Mouse (Mus musculus): ENCODE measurements around the gene Pla2g4e.

Gene Pla2g4e

GRCm38 (mm10) chr2:120157606-120158005 lies 87.5 kb downstream of the Pla2g4e start:
- DNase-seq (ENCODE audit: low read depth, low spot score) = no peak

GRCm38 (mm10) chr2:120154361-120154894 lies 90.7 kb downstream of the Pla2g4e start, which contains the start of gene Ehd4:
TSS of gene Ehd4 (minus strand) at chr2:120154606.
- DNase-seq (ENCODE audit: low read depth, low spot score) = peak; percentile 88

- DNase-seq (ENCODE audit: low read depth, low spot score) = no peak
These were observed 91.4 kb downstream of the Pla2g4e start for GRCm38 (mm10) chr2:120153586-120154360.

GRCm38 (mm10) chr2:120150571-120150970 lies 94.6 kb downstream of the Pla2g4e start:
- DNase-seq (ENCODE audit: low read depth, low spot score) = no peak

DNA sequence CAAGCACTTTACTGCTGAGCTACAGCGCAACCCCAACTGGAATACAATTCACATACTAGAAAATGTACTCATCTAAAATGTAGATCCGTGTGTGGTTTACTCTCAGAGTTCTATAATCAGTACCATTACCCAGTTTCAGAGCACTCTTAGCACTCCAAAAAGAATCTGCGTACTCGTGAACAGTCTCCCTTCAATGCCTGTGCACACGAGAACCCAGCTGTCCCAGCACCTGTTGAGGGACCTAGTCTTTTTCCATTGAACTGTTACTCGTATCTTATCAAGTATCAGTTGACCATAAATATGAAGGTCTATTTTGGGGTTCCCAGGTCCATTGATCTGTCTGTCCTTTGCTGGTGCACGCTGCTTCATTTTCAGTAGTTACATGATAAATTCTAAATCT lies 95.5 kb downstream of the Pla2g4e start:
- DNase-seq (ENCODE audit: low read depth, low spot score) = no peak

DNA sequence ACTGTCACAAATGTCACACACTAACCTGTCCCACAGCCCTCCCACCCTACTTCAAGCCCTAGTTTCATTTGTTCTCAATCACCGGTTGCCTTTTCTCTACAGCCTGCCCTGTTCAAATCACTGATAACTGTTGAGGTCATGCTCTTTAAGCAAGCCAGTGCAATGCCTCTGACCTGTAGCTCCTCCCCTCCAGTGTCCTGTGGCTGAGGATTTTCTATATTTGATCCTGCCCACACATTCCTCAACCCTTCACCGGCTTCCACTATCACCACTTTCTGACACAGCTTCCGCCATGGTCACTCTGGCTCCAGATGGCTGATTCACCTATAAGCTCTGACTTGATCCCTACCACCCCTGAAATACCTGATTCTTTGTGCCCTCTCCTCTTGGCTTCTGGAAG lies 97.1 kb downstream of the Pla2g4e start:
- DNase-seq (ENCODE audit: low read depth, low spot score) = no peak

GRCm38 (mm10) chr2:120147364-120147763 lies 97.8 kb downstream of the Pla2g4e start:
- DNase-seq (ENCODE audit: low read depth, low spot score) = no peak

DNA sequence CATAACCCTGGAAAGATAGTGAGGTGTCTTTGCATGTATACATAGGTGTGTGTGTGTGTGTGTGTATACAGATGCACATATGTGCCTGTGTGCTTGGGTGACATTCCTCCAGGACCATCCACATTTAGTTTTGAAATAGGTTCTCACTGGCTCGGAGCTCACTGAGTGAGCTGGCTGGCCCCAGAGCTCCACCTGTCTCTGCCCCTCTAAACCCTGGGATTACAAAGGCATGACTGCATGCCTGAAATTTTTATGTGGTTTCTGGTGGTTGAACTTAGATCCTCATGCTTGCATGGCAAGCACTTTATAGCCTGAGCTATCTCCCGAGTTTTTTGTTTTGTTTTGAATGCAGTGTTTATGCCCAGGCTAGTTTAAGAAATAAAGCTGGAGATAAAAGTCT lies 98.6 kb downstream of the Pla2g4e start:
- DNase-seq (ENCODE audit: low read depth, low spot score) = no peak

DNA sequence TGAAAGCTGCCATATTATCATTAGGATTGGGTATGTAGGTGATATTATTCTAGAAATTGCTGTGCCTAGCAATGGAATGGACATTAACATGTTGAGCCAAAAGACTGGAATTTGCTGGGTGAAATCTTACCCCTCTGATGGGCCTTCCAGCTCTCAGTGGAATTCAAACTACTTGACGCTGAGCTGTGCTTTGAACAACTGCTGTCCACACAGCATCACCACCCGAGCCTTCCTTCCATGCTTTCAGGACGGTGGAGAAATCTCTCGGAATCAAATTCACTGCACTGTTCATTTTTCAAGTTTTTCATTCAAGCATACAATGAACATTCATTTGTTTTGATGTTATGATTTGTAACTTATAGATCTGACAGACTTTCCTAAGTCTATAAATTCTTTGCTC lies 100.7 kb downstream of the Pla2g4e start:
- DNase-seq (ENCODE audit: low read depth, low spot score) = no peak

- no peak for DNase-seq (ENCODE audit: low read depth, low spot score)
These were observed 102.8 kb downstream of the Pla2g4e start for GRCm38 (mm10) chr2:120142336-120142735.

DNA sequence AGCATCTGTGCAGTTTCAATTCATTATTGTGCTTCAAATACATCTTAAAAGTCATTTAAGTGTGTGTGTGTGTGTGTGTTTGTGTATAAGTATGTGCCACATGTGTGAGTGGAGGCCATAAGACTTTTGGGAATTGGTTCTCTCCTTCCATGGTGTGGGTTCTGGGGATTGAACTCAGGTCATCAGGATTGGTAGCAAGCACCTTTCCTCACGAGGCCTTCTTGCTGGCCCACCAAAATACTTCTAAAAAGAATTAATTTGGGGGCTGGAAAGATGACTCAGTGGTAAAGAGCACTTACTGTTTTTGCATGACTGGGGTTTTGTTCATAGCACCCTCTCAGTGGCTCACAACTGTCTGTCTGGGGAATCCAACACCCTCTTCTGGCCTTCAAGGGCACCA lies 103.5 kb downstream of the Pla2g4e start:
- no peak for DNase-seq (ENCODE audit: low read depth, low spot score)

DNA sequence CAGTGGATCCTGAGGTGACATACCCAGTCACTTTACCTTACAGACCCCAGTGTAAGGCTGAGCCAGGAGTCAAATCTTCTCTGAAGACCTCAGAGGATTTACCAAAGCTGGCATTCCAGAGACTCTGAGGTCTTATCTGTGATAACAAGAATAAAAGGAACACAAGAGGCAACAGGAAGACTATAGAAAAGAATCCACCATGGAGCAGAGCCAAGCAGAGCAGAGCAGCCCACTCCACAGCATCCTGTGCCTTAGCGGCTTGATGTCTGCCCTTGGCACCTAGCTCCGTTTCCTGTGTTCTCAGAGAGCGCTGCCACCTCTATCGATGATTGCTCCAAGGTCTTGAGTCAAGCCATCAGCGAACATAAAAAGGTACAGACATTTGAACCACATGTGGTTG lies 104.8 kb downstream of the Pla2g4e start:
- DNase-seq (ENCODE audit: low read depth, low spot score) = no peak

GRCm38 (mm10) chr2:120139091-120139490 lies 106.0 kb downstream of the Pla2g4e start:
- DNase-seq (ENCODE audit: low read depth, low spot score) = no peak

DNA sequence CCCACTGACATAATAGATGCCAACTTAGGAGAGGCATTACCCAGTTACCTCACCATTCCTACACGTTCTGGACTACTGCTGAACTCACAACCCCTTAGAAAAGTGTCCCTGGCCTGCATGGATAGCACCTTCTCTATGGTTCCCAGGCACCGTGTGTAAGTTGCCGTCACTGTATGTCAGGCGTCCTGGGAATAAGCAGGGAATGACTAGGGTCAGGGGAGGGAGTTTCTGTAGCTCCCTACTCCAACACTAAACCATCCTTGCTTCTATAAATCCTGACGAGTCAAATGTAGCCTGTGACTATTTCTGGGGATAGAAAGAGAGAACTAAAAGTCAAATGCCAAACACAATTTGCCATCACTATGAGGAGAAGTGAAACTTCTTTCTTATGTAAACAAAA lies 107.9 kb downstream of the Pla2g4e start:
- no peak for DNase-seq (ENCODE audit: low read depth, low spot score)

- DNase-seq (ENCODE audit: low read depth, low spot score) = no peak
These were observed 110.6 kb downstream of the Pla2g4e start for GRCm38 (mm10) chr2:120134453-120135075.

- DNase-seq (ENCODE audit: low read depth, low spot score) = no peak
These were observed 113.3 kb downstream of the Pla2g4e start for GRCm38 (mm10) chr2:120131881-120132280.

- no peak for DNase-seq (ENCODE audit: low read depth, low spot score)
These were observed 115.8 kb downstream of the Pla2g4e start for GRCm38 (mm10) chr2:120129252-120129908.

DNA sequence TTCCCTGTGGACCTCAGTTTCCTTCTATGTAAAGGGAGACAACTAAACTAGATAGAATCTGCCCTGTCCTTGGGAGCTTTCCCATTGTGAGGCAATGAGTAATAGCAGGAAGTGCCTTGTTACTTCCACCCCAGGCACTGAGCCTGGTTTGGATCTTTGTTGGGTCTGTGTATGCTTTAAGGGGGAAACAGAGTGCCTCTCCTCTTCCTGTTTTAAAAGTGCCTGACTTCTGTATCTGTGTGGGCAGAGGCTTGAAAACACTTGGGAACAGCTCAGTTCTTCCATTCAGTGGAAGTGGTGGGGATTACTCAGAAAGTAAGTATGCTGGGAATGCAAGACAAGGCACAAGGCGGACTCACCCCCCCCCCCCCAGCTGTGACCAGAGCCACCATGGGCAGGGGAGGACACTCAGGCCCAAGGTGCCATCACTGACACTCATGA lies 116.5 kb downstream of the Pla2g4e start:
- DNase-seq (ENCODE audit: low read depth, low spot score) = no peak

- DNase-seq (ENCODE audit: low read depth, low spot score) = no peak
These were observed 117.1 kb downstream of the Pla2g4e start for GRCm38 (mm10) chr2:120128011-120128410.

DNA sequence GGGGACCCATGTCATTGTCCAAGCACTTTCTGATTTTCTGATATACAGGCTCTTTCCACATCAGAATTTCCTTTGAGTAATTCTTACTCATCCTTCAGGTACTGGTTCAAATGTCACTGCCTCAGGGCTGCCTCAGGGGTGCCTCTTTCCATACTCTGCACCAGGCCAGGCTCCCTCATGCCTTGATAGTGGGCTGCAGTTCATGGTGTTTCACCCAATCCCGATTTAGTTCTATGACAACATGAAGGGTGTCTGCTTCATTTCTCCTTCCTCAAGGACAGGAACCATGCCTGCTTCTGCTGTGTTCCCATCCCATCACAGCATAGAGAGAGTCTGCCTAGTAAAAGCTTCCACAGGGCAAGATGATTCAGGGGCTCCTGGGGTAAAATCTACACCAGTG lies 118.2 kb downstream of the Pla2g4e start:
- DNase-seq (ENCODE audit: low read depth, low spot score) = no peak

- DNase-seq (ENCODE audit: low read depth, low spot score) = no peak
These were observed 118.7 kb downstream of the Pla2g4e start for GRCm38 (mm10) chr2:120126408-120126807.

GRCm38 (mm10) chr2:120125461-120125860 lies 119.7 kb downstream of the Pla2g4e start:
- no peak for DNase-seq (ENCODE audit: low read depth, low spot score)

Measured in WW6 (cell line).